Mouse (Mus musculus): ENCODE measurements at regions not wholly inside any gene's neighbourhood (a gene's known extent, or its start where the extent isn't known, plus 50 kb on each side); places are given as distances from the start of the nearest gene placed in this dataset.

- WGBS, result 73% methylated on average over 7 of the region's 7 CpGs
- DNase-seq (ENCODE audit: low spot score) (no peak), ATAC-seq (ENCODE audit: insufficient read depth, low read depth) (no peak)
- TF ChIP-seq EP300 (IDR thresholded peaks at IDR 0.05; ENCODE audit: low read depth), result no peak
- TF ChIP-seq CTCF (IDR thresholded peaks at IDR 0.05; ENCODE audit: low read depth), result no peak
- Histone ChIP-seq H3K4me1 (ENCODE audit: control insufficient read depth, insufficient read depth) (no peaks in the 10 kb centered on the region), H3K36me3 (replicated peaks; ENCODE audit: control insufficient read depth, insufficient read depth, low read length) (no peaks in the 10 kb centered on the region), H3K4me2 (ENCODE audit: low read depth, low read length) (no peak overlapping the region), H3K27ac (ENCODE audit: low read depth) (no peak overlapping the region), H3K9ac (replicated peaks; ENCODE audit: low read depth, low read length) (no peak overlapping the region), H3K27me3 (ENCODE audit: control insufficient read depth, insufficient read depth, low read length) (no peaks in the 10 kb centered on the region), H3K9me3 (replicated peaks; ENCODE audit: control insufficient read depth, low read length) (no peaks in the 10 kb centered on the region; the same call in 1 of the 2 replicates), H3K4me3 (ENCODE audit: low read depth, low read length) (no peak overlapping the region)
Measured at GRCm38 (mm10) chr8:90762390-90762789, 54.8 kb downstream of the Gm19935 start.

GRCm38 (mm10) chr8:90761947-90762346, 55.2 kb downstream of the Gm19935 start:
- no peak overlapping the region for H3K4me2 ChIP-seq (ENCODE audit: low read depth, low read length)
- 79% methylated on average over 5 of the region's 5 CpGs for whole genome bisulfite sequencing
- H3K4me3 ChIP-seq (ENCODE audit: low read depth, low read length), result no peak overlapping the region
- no peak overlapping the region for H3K9ac ChIP-seq (replicated peaks; ENCODE audit: low read depth, low read length)
- no peak for TF ChIP-seq EP300 (IDR thresholded peaks at IDR 0.05; ENCODE audit: low read depth)
- no peak for TF ChIP-seq CTCF (IDR thresholded peaks at IDR 0.05; ENCODE audit: low read depth)
- no peak for ATAC-seq (ENCODE audit: insufficient read depth, low read depth)
- DNase-seq (ENCODE audit: low spot score), result no peak
- no peaks in the 10 kb centered on the region for H3K4me1 ChIP-seq (ENCODE audit: control insufficient read depth, insufficient read depth)
- H3K9me3 ChIP-seq (replicated peaks; ENCODE audit: control insufficient read depth, low read length), result no peaks in the 10 kb centered on the region; the same call in 1 of the 2 replicates
- no peaks in the 10 kb centered on the region for H3K27me3 ChIP-seq (ENCODE audit: control insufficient read depth, insufficient read depth, low read length)
- no peaks in the 10 kb centered on the region for H3K36me3 ChIP-seq (replicated peaks; ENCODE audit: control insufficient read depth, insufficient read depth, low read length)
- H3K27ac ChIP-seq (ENCODE audit: low read depth), result no peak overlapping the region

- no peak for DNase-seq (ENCODE audit: low spot score)
- no peaks in the 10 kb centered on the region for H3K27me3 ChIP-seq (ENCODE audit: control insufficient read depth, insufficient read depth, low read length)
- 80% methylated on average over 4 of the region's 4 CpGs for WGBS
- TF ChIP-seq CTCF (IDR thresholded peaks at IDR 0.05; ENCODE audit: low read depth), result no peak
- TF ChIP-seq EP300 (IDR thresholded peaks at IDR 0.05; ENCODE audit: low read depth), result no peak
- H3K9me3 ChIP-seq (replicated peaks; ENCODE audit: control insufficient read depth, low read length), result no peaks in the 10 kb centered on the region; the same call in 1 of the 2 replicates
- H3K27ac ChIP-seq (ENCODE audit: low read depth), result no peak overlapping the region
- no peaks in the 10 kb centered on the region for H3K4me1 ChIP-seq (ENCODE audit: control insufficient read depth, insufficient read depth)
- no peaks in the 10 kb centered on the region for H3K36me3 ChIP-seq (replicated peaks; ENCODE audit: control insufficient read depth, insufficient read depth, low read length)
- no peak overlapping the region for H3K4me3 ChIP-seq (ENCODE audit: low read depth, low read length)
- H3K4me2 ChIP-seq (ENCODE audit: low read depth, low read length), result no peak overlapping the region
- no peak for ATAC-seq (ENCODE audit: insufficient read depth, low read depth)
- H3K9ac ChIP-seq (replicated peaks; ENCODE audit: low read depth, low read length), result no peak overlapping the region
Measured at GRCm38 (mm10) chr8:90761446-90761845, 55.7 kb downstream of the Gm19935 start.

GRCm38 (mm10) chr8:90759531-90759930, 57.7 kb downstream of the Gm19935 start:
- no peak overlapping the region for H3K27ac ChIP-seq (ENCODE audit: low read depth)
- no peaks in the 10 kb centered on the region; the same call in 1 of the 2 replicates for H3K9me3 ChIP-seq (replicated peaks; ENCODE audit: control insufficient read depth, low read length)
- DNase-seq (ENCODE audit: low spot score), result no peak
- no peak overlapping the region for H3K4me2 ChIP-seq (ENCODE audit: low read depth, low read length)
- WGBS, result 77% methylated on average over 9 of the region's 9 CpGs
- no peak overlapping the region for H3K9ac ChIP-seq (replicated peaks; ENCODE audit: low read depth, low read length)
- H3K36me3 ChIP-seq (replicated peaks; ENCODE audit: control insufficient read depth, insufficient read depth, low read length), result no peaks in the 10 kb centered on the region
- no peaks in the 10 kb centered on the region for H3K27me3 ChIP-seq (ENCODE audit: control insufficient read depth, insufficient read depth, low read length)
- no peaks in the 10 kb centered on the region for H3K4me1 ChIP-seq (ENCODE audit: control insufficient read depth, insufficient read depth)
- ATAC-seq (ENCODE audit: insufficient read depth, low read depth), result no peak
- H3K4me3 ChIP-seq (ENCODE audit: low read depth, low read length), result no peak overlapping the region
- TF ChIP-seq CTCF (IDR thresholded peaks at IDR 0.05; ENCODE audit: low read depth) (no peak), EP300 (IDR thresholded peaks at IDR 0.05; ENCODE audit: low read depth) (no peak)

- no peak overlapping the region for H3K9ac ChIP-seq (replicated peaks; ENCODE audit: low read depth, low read length)
- H3K36me3 ChIP-seq (replicated peaks; ENCODE audit: control insufficient read depth, insufficient read depth, low read length), result no peaks in the 10 kb centered on the region
- H3K4me3 ChIP-seq (ENCODE audit: low read depth, low read length), result no peak overlapping the region
- H3K9me3 ChIP-seq (replicated peaks; ENCODE audit: control insufficient read depth, low read length), result no peaks in the 10 kb centered on the region
- H3K27ac ChIP-seq (ENCODE audit: low read depth), result no peak overlapping the region
- H3K27me3 ChIP-seq (ENCODE audit: control insufficient read depth, insufficient read depth, low read length), result no peaks in the 10 kb centered on the region
- no peak for DNase-seq (ENCODE audit: low spot score)
- no peak overlapping the region for H3K4me2 ChIP-seq (ENCODE audit: low read depth, low read length)
- no peak for ATAC-seq (ENCODE audit: insufficient read depth, low read depth)
- TF ChIP-seq CTCF (IDR thresholded peaks at IDR 0.05; ENCODE audit: low read depth) (no peak), EP300 (IDR thresholded peaks at IDR 0.05; ENCODE audit: low read depth) (no peak)
- H3K4me1 ChIP-seq (ENCODE audit: control insufficient read depth, insufficient read depth), result no peaks in the 10 kb centered on the region
- 72% methylated on average over 4 of the region's 4 CpGs for WGBS
Measured at GRCm38 (mm10) chr8:90755020-90755419, 62.2 kb downstream of the Gm19935 start.

- H3K4me2 ChIP-seq (ENCODE audit: low read depth, low read length), result no peak overlapping the region
- no peaks in the 10 kb centered on the region for H3K27me3 ChIP-seq (ENCODE audit: control insufficient read depth, insufficient read depth, low read length)
- no peaks in the 10 kb centered on the region for H3K4me1 ChIP-seq (ENCODE audit: control insufficient read depth, insufficient read depth)
- no peaks in the 10 kb centered on the region for H3K9me3 ChIP-seq (replicated peaks; ENCODE audit: control insufficient read depth, low read length)
- H3K9ac ChIP-seq (replicated peaks; ENCODE audit: low read depth, low read length), result no peak overlapping the region
- ATAC-seq (ENCODE audit: insufficient read depth, low read depth) (no peak), DNase-seq (ENCODE audit: low spot score) (no peak)
- TF ChIP-seq EP300 (IDR thresholded peaks at IDR 0.05; ENCODE audit: low read depth) (no peak), CTCF (IDR thresholded peaks at IDR 0.05; ENCODE audit: low read depth) (no peak)
- H3K4me3 ChIP-seq (ENCODE audit: low read depth, low read length), result no peak overlapping the region
- H3K36me3 ChIP-seq (replicated peaks; ENCODE audit: control insufficient read depth, insufficient read depth, low read length), result no peaks in the 10 kb centered on the region
- H3K27ac ChIP-seq (ENCODE audit: low read depth), result no peak overlapping the region
- WGBS, result 87% methylated on average over 2 of the region's 2 CpGs
Measured at GRCm38 (mm10) chr8:90743546-90743945, 73.6 kb downstream of the Gm19935 start.

All from heart, postnatal 0 days (tissue).